22 mouse cellular contexts compared by ENCODE assay signal in genomic region chr17:30014660-30015059, GRCm38 (mm10). TPM values are rescaled to one million over a fixed set of nuclear protein-coding genes. Genes with fewer than 3 reads are reported as not detected.
DNase-seq lines count a peak whose midpoint lies in the region; ATAC-seq and TF ChIP-seq lines count a peak whose summit lies in the region.
"Had no signal": no experiment of that assay in that cellular context is flagged by ENCODE, and none has a peak within 500 bp of the region (broad histone marks: within the 10 kb centered on the region; RNA-seq: fewer than 3 reads in every experiment).

No protein-coding gene starts in this region.

- no peak overlapping the region for H3K4me2 ChIP-seq in liver, postnatal 0 days (ENCODE audit: low read depth, low read length)
- H3K4me2 ChIP-seq: embryonic facial prominence, embryonic 13.5 days; forebrain, embryonic 15.5 days; heart, embryonic 11.5 days; hindbrain, embryonic 12.5 days; liver, embryonic 12.5 days; lung, embryonic 15.5 days; neural tube, embryonic 15.5 days had no signal

- 93% methylated on average over 4 of the region's 4 CpGs for WGBS in heart, adult 2 months
- 89% methylated on average over 4 of the region's 4 CpGs for WGBS in liver, postnatal 0 days (ENCODE audit: insufficient replicate concordance)
- WGBS in cerebellum, adult 2 months, result 98% methylated on average over 4 of the region's 4 CpGs

- TF ChIP-seq EP300 in heart, adult 2 months (IDR thresholded peaks at IDR 0.05; ENCODE audit: insufficient read depth, low read depth, low read length), result no peak
- no peak for TF ChIP-seq EP300 in liver, postnatal 0 days (IDR thresholded peaks at IDR 0.05; ENCODE audit: low read depth)

- DNase-seq in heart, adult 2 months, result no peak
- DNase-seq in heart, adult 8-10 months (ENCODE audit: low spot score), result no peak
- no peak for DNase-seq in liver, postnatal 0 days
- DNase-seq in liver (no peak), ES-CJ7 (ENCODE audit: low read depth, low spot score) (peak; percentile 40)
- DNase-seq in splenic B cell, adult 2 months (ENCODE audit: low read depth, low spot score), result peak; percentile 27
- DNase-seq in cerebellum, adult 2 months, result no peak
- DNase-seq: cerebellum, adult 9-11 months; heart, postnatal 10 days; midbrain, embryonic 14.5 days; right cerebral cortex, postnatal 14 days; spleen, adult 18-20 months; thymus, adult 18-20 months; thymus, postnatal 4 days had no signal

- H3K4me3 ChIP-seq in heart, adult 2 months, result no peak overlapping the region
- H3K4me3 ChIP-seq in liver, postnatal 0 days (ENCODE audit: low read depth, low read length), result no peak overlapping the region
- no peak overlapping the region for H3K4me3 ChIP-seq in cerebellum, adult 2 months (replicated peaks; ENCODE audit: insufficient read depth, low read depth, low read length)
- H3K4me3 ChIP-seq: embryonic facial prominence, embryonic 13.5 days; forebrain, embryonic 15.5 days; hindbrain, embryonic 12.5 days; liver, embryonic 12.5 days; lung, embryonic 15.5 days; neural tube, embryonic 15.5 days had no signal

- H3K9me3 ChIP-seq in liver, postnatal 0 days (ENCODE audit: low read length), result no peaks in the 10 kb centered on the region
- H3K9me3 ChIP-seq: embryonic facial prominence, embryonic 13.5 days; forebrain, embryonic 15.5 days; G1E; hindbrain, embryonic 12.5 days; liver, embryonic 12.5 days; lung, embryonic 15.5 days; neural tube, embryonic 15.5 days had no signal

- intact Hi-C loops in heart, adult 2 months (cut with DNase I), result no loop called here

- H3K27me3 ChIP-seq in heart, adult 2 months (ENCODE audit: control insufficient read depth, insufficient read depth, low read length), result no peaks in the 10 kb centered on the region
- no peaks in the 10 kb centered on the region for H3K27me3 ChIP-seq in liver, postnatal 0 days (ENCODE audit: insufficient read depth, low read length)
- H3K27me3 ChIP-seq in splenic B cell, adult 2 months (ENCODE audit: control insufficient read depth, insufficient read depth, low read length, poor library complexity, severe bottlenecking), result no peaks in the 10 kb centered on the region
- no peaks in the 10 kb centered on the region for H3K27me3 ChIP-seq in cerebellum, adult 2 months (ENCODE audit: control insufficient read depth, insufficient read depth, low read length)
- H3K27me3 ChIP-seq: embryonic facial prominence, embryonic 13.5 days; forebrain, embryonic 15.5 days; hindbrain, embryonic 12.5 days; liver, embryonic 12.5 days; lung, embryonic 15.5 days; neural tube, embryonic 15.5 days had no signal

- H3K79me2 ChIP-seq in heart, adult 2 months (replicated peaks; ENCODE audit: control insufficient read depth, insufficient read depth, low read length), result peaks cover 16% of the 10 kb centered on the region

- H3K36me3 ChIP-seq in heart, adult 2 months (ENCODE audit: control insufficient read depth, insufficient read depth, low read length), result peaks cover 8% of the 10 kb centered on the region
- H3K36me3 ChIP-seq in liver, postnatal 0 days (replicated peaks; ENCODE audit: insufficient read depth, low read length), result no peaks in the 10 kb centered on the region; the same call in 1 of the 2 replicates
- 0 out of 2 replicates have a peak, but pooled peaks cover 1% of the 10 kb centered on the region for H3K36me3 ChIP-seq in splenic B cell, adult 2 months (ENCODE audit: control insufficient read depth, insufficient read depth, low read length, poor library complexity, severe bottlenecking)
- H3K36me3 ChIP-seq: forebrain, embryonic 15.5 days; hindbrain, embryonic 12.5 days; lung, embryonic 15.5 days; neural tube, embryonic 15.5 days had no signal

- no peak overlapping the region for H3K9ac ChIP-seq in heart, adult 2 months (ENCODE audit: low read depth, low read length)
- H3K9ac ChIP-seq in liver, postnatal 0 days (replicated peaks), result no peak overlapping the region
- H3K9ac ChIP-seq: embryonic facial prominence, embryonic 13.5 days; forebrain, embryonic 15.5 days; hindbrain, embryonic 12.5 days; liver, embryonic 12.5 days; lung, embryonic 15.5 days; neural tube, embryonic 15.5 days had no signal

- no peak for ATAC-seq in liver, postnatal 0 days
- ATAC-seq: forebrain, embryonic 15.5 days; liver, embryonic 12.5 days had no signal

- no peak overlapping the region for H3K27ac ChIP-seq in heart, adult 2 months
- H3K27ac ChIP-seq in liver, postnatal 0 days (ENCODE audit: low read depth), result no peak overlapping the region
- no peak overlapping the region for H3K27ac ChIP-seq in cerebellum, adult 2 months (ENCODE audit: insufficient read depth, low read length)
- H3K27ac ChIP-seq: embryonic facial prominence, embryonic 13.5 days; forebrain, embryonic 15.5 days; hindbrain, embryonic 12.5 days; liver, embryonic 12.5 days; lung, embryonic 15.5 days; neural tube, embryonic 15.5 days had no signal

- H3K4me1 ChIP-seq in heart, adult 2 months (ENCODE audit: control insufficient read depth, insufficient read depth, low read length), result peaks cover 10% of the 10 kb centered on the region
- peaks cover 16% of the 10 kb centered on the region for H3K4me1 ChIP-seq in liver, postnatal 0 days (ENCODE audit: insufficient read depth)
- peaks cover 15% of the 10 kb centered on the region for H3K4me1 ChIP-seq in cerebellum, adult 2 months (ENCODE audit: control insufficient read depth, insufficient read depth, low read length)

- TF ChIP-seq POLR2A in heart, adult 2 months (IDR thresholded peaks at IDR 0.05; ENCODE audit: insufficient read depth, low read depth, low read length), result no peak
- TF ChIP-seq POLR2A in cerebellum, adult 2 months (IDR thresholded peaks at IDR 0.05; ENCODE audit: borderline replicate concordance, insufficient read depth, low read length), result no peak

- TF ChIP-seq CTCF in heart, adult 2 months (IDR thresholded peaks at IDR 0.05), result peak; percentile 33
- TF ChIP-seq CTCF in liver, postnatal 0 days (IDR thresholded peaks at IDR 0.05; ENCODE audit: low read depth), result peak; percentile 32
- TF ChIP-seq CTCF in cerebellum, adult 2 months (IDR thresholded peaks at IDR 0.05; ENCODE audit: borderline replicate concordance, insufficient read depth, low read depth, low read length), result no peak

RNA-seq across cellular contexts. Expression of gene Zfand3, which starts 10.1 kb away (rescaled TPM):
- total RNA-seq in heart, adult 2 months (2021), result 100 to 1,000 TPM; 130 to 149 TPM
- 106 and 127 TPM in 2 replicates for polyA plus RNA-seq in heart, adult 2 months (2012; rRNA removed)
- total RNA-seq in heart, adult 8-10 months (2022), result 100 to 1,000 TPM; 132 to 150 (median 148) TPM
- 24.7 and 26.2 TPM in 2 replicates for polyA plus RNA-seq in liver, postnatal 0 days (2015; fragmentation: Nextera tagmentation; extraction: Ambion mirVana)
- 99.1 and 107 TPM in 2 replicates for polyA plus RNA-seq in cerebellum, adult 2 months (2012; rRNA removed)

RNA-seq across cellular contexts. Expression of gene Mdga1, which starts 44.8 kb away (rescaled TPM):
- total RNA-seq in heart, adult 2 months (2021), result 10 to 100 TPM; 13.4 to 15.4 TPM
- polyA plus RNA-seq in heart, adult 2 months (2012; rRNA removed), result 26.3 and 26.4 TPM in 2 replicates
- 10 to 100 TPM; 15.6 to 17.3 (median 16.4) TPM for total RNA-seq in heart, adult 8-10 months (2022)
- 2.0 and 2.2 TPM in 2 replicates for polyA plus RNA-seq in liver, postnatal 0 days (2015; fragmentation: Nextera tagmentation; extraction: Ambion mirVana)
- polyA plus RNA-seq in cerebellum, adult 2 months (2012; rRNA removed), result 8.0 and 11.5 TPM in 2 replicates

Comparison
In these comparisons a context has a peak if more than half of its experiments do, and no peak if none do; other contexts are left out.
1. DNase-seq: peak in ES-CJ7 (single experiment) and splenic B cell, adult 2 months (single experiment); none in heart, adult 2 months (0 of 2), heart, adult 8-10 months (single experiment), liver, postnatal 0 days (single experiment), liver (single experiment) and cerebellum, adult 2 months (0 of 2).